Mouse (Mus musculus): ENCODE measurements at regions not wholly inside any gene's neighbourhood (a gene's known extent, or its start where the extent isn't known, plus 50 kb on each side); places are given as distances from the start of the nearest gene placed in this dataset.

- DNase-seq (ENCODE audit: low spot score in 2 of 2), result no peak
Observed at GRCm38 (mm10) chr3:107826241-107826760, 50.7 kb upstream of the Eps8l3 start.

GRCm38 (mm10) chr3:107825468-107825867, 51.6 kb upstream of the Eps8l3 start:
- peak; percentile 49 to 66 for DNase-seq (ENCODE audit: low spot score in 2 of 2)

- no peak for DNase-seq (ENCODE audit: low spot score in 2 of 2)
Observed at GRCm38 (mm10) chr3:107824378-107824777, 52.7 kb upstream of the Eps8l3 start.

GRCm38 (mm10) chr3:107823655-107824266, 53.3 kb upstream of the Eps8l3 start:
- DNase-seq (ENCODE audit: low spot score in 2 of 2), result no peak

- no peak for DNase-seq (ENCODE audit: low spot score in 2 of 2)
Observed at GRCm38 (mm10) chr3:107823177-107823576, 53.9 kb upstream of the Eps8l3 start.

- no peak for DNase-seq (ENCODE audit: low spot score in 2 of 2)
Observed at GRCm38 (mm10) chr3:107822499-107822898, 54.5 kb upstream of the Eps8l3 start.

- DNase-seq (ENCODE audit: low spot score in 2 of 2), result no peak
Observed at GRCm38 (mm10) chr3:107821952-107822351, 55.1 kb upstream of the Eps8l3 start.

GRCm38 (mm10) chr3:107819622-107820021, 57.4 kb upstream of the Eps8l3 start:
- DNase-seq (ENCODE audit: low spot score in 2 of 2), result no peak

- DNase-seq (ENCODE audit: low spot score in 2 of 2), result no peak
Observed at GRCm38 (mm10) chr3:107818616-107819495, 58.2 kb upstream of the Eps8l3 start.

- DNase-seq (ENCODE audit: low spot score in 2 of 2), result no peak
Observed at GRCm38 (mm10) chr3:107816031-107816430, 55.8 kb upstream of the Csf1 start.

GRCm38 (mm10) chr3:107814280-107814679, 54.0 kb upstream of the Csf1 start:
- DNase-seq (ENCODE audit: low spot score in 2 of 2), result no peak

- no peak for DNase-seq (ENCODE audit: low spot score in 2 of 2)
Observed at GRCm38 (mm10) chr3:107812885-107813284, 52.6 kb upstream of the Csf1 start.

- DNase-seq (ENCODE audit: low spot score in 2 of 2), result no peak
Observed at GRCm38 (mm10) chr3:107812341-107812740, 52.1 kb upstream of the Csf1 start.

- DNase-seq (ENCODE audit: low spot score in 2 of 2), result no peak
Observed at GRCm38 (mm10) chr3:107810452-107811050, 50.3 kb upstream of the Csf1 start.
